Comparison of ENCODE assay signal across 8 mouse cellular contexts in the genomic region with DNA sequence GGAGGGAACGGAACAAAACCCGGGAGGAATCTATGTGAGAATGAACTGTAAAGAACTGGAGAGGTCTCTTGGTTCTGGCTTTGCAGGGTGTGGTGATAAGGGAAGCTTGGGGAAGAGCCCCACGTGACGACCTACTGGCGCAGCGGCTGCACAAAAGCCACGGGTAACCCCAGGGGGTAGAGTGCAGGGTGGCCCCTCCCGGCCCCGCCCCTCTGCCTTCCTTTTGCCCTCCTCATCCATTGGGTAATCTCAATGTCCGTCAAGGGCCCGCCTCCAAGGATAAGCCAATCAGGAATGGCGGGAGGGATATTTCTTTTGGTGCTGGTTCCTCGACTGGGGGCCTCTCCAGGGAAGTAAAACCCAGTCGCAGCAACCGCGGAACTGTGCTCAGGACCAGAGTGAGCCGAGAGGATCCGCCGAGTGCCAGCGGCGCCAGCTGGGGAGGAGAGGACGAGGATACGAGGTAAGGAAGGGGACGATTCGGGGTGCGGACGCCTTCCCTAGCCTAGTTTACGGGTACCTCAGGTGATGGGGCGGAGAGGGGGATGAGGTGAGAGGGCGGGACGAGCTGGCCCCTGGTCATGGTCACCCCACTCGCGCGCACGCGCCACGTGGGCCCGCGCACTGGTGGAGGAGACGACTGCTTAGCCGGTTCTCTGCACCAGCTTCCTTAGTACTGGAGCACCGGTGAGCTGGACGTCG. TPM values are rescaled to one million over a fixed set of nuclear protein-coding genes. Genes with fewer than 3 reads are reported as not detected.
DNase-seq lines count a peak whose midpoint lies in the region; ATAC-seq and TF ChIP-seq lines count a peak whose summit lies in the region.

A gene (plus strand): TSS at position 319 of the 702 bp plus-strand sequence.

- H3K27me3 ChIP-seq in C2C12 (ENCODE audit: control insufficient read depth, insufficient read depth, insufficient read length) (no peaks in the 10 kb centered on the region), myocyte (ENCODE audit: control insufficient read depth, insufficient read depth, insufficient read length) (no peaks in the 10 kb centered on the region)
- H3K27me3 ChIP-seq in erythroblast, embryonic 14.5 days (ENCODE audit: control insufficient read depth): no peaks in the 10 kb centered on the region
- no peaks in the 10 kb centered on the region for H3K27me3 ChIP-seq in heart, embryonic 11.5 days (ENCODE audit: control insufficient read depth, insufficient read depth, low read length)
- H3K27me3 ChIP-seq in kidney, embryonic 16.5 days (ENCODE audit: insufficient read depth, low read length): no peaks in the 10 kb centered on the region
- no peaks in the 10 kb centered on the region for H3K27me3 ChIP-seq in liver, adult 2 months (ENCODE audit: control insufficient read depth, insufficient read depth, low read length)
- H3K27me3 ChIP-seq in splenic B cell, adult 2 months (ENCODE audit: control insufficient read depth, insufficient read depth, low read length, poor library complexity, severe bottlenecking): no peaks in the 10 kb centered on the region

- peak within 1 kb of the TSS; percentile 66 for H3K27ac ChIP-seq in heart, embryonic 11.5 days (ENCODE audit: low read depth, low read length)
- peak within 1 kb of the TSS; percentile 88 for H3K27ac ChIP-seq in kidney, embryonic 16.5 days (ENCODE audit: low read length)
- peak within 1 kb of the TSS; percentile 97 for H3K27ac ChIP-seq in liver, adult 2 months (replicated peaks; ENCODE audit: insufficient read depth, low read depth, low read length)

- WGBS in heart, embryonic 11.5 days (ENCODE audit: insufficient replicate concordance): under 1% methylated on average over 44 of the region's 44 CpGs
- WGBS in kidney, embryonic 16.5 days: under 1% methylated on average over 44 of the region's 44 CpGs
- WGBS in liver, adult 2 months: under 1% methylated on average over 44 of the region's 44 CpGs

- peak; percentile 97 for DNase-seq in brain, embryonic 14.5 days (ENCODE audit: low read depth)
- peak; percentile 94 for DNase-seq in liver, adult 2 months (ENCODE audit: extremely low read depth, low read depth, low spot score)
- DNase-seq in splenic B cell, adult 2 months (ENCODE audit: low read depth, low spot score): peak; percentile 94

- H3ac ChIP-seq in C2C12 (ENCODE audit: control insufficient read depth, insufficient read length, low read depth) (peak within 1 kb of the TSS; percentile 65), myocyte (ENCODE audit: control insufficient read depth, insufficient read length) (peak within 1 kb of the TSS; percentile 21)

- H3K9me3 ChIP-seq in erythroblast, embryonic 14.5 days (ENCODE audit: control insufficient read depth, low read length): no peaks in the 10 kb centered on the region
- no peaks in the 10 kb centered on the region for H3K9me3 ChIP-seq in heart, embryonic 11.5 days (replicated peaks; ENCODE audit: control insufficient read depth, low read length)
- no peaks in the 10 kb centered on the region for H3K9me3 ChIP-seq in kidney, embryonic 16.5 days (ENCODE audit: low read length)

- H3K9ac ChIP-seq in heart, embryonic 11.5 days (ENCODE audit: low read depth, low read length): peak within 1 kb of the TSS; percentile 75
- H3K9ac ChIP-seq in kidney, embryonic 16.5 days (replicated peaks; ENCODE audit: low read length): peak within 1 kb of the TSS; percentile 74
- H3K9ac ChIP-seq in liver, adult 2 months (ENCODE audit: low read depth, low read length): peak within 1 kb of the TSS; percentile 86

- H3K4me3 ChIP-seq in C2C12 (ENCODE audit: insufficient read depth, poor library complexity, severe bottlenecking): peak within 1 kb of the TSS; percentile 59
- H3K4me3 ChIP-seq in erythroblast, embryonic 14.5 days (replicated peaks): peak within 1 kb of the TSS; percentile 84
- H3K4me3 ChIP-seq in heart, embryonic 11.5 days (ENCODE audit: low read depth, low read length): peak within 1 kb of the TSS; percentile 69
- H3K4me3 ChIP-seq in kidney, embryonic 16.5 days (ENCODE audit: low read length): peak within 1 kb of the TSS; percentile 75
- peak within 1 kb of the TSS; percentile 76 for H3K4me3 ChIP-seq in liver, adult 2 months (ENCODE audit: insufficient read depth, low read depth, low read length)
- peak within 1 kb of the TSS; percentile 68 for H3K4me3 ChIP-seq in myocyte

- no peak for TF ChIP-seq CTCF in C2C12 (IDR thresholded peaks at IDR 0.05; ENCODE audit: control insufficient read depth, insufficient read depth, insufficient read length)
- no peak for TF ChIP-seq CTCF in brain, embryonic 14.5 days (IDR thresholded peaks at IDR 0.05; ENCODE audit: borderline replicate concordance, extremely low read depth, insufficient read depth, insufficient read length)
- no peak for TF ChIP-seq CTCF in liver, adult 2 months (IDR thresholded peaks at IDR 0.05; ENCODE audit: low read depth, low read length)

- H3K4me1 ChIP-seq in erythroblast, embryonic 14.5 days (ENCODE audit: control insufficient read depth): peaks cover 31% of the 10 kb centered on the region
- H3K4me1 ChIP-seq in heart, embryonic 11.5 days (ENCODE audit: control insufficient read depth, insufficient read depth, low read length): no peaks in the 10 kb centered on the region; the same call in 1 of the 2 replicates
- H3K4me1 ChIP-seq in kidney, embryonic 16.5 days (ENCODE audit: insufficient read depth, low read length): peaks cover 16% of the 10 kb centered on the region
- H3K4me1 ChIP-seq in liver, adult 2 months (ENCODE audit: control insufficient read depth, insufficient read depth, low read length): peaks cover 29% of the 10 kb centered on the region

- H3K79me2 ChIP-seq in C2C12 (ENCODE audit: control insufficient read depth, insufficient read depth) (peaks cover 19% of the 10 kb centered on the region), myocyte (ENCODE audit: control insufficient read depth, insufficient read depth) (peaks cover 13% of the 10 kb centered on the region)
- H3K79me2 ChIP-seq in liver, adult 2 months (ENCODE audit: control insufficient read depth, insufficient read depth, low read length): peaks cover 25% of the 10 kb centered on the region

- peak; percentile 98 for ATAC-seq in heart, embryonic 11.5 days (replicated peaks; ENCODE audit: insufficient number of reproducible peaks, low FRiP score, low TSS enrichment)
- peak; percentile 99 for ATAC-seq in kidney, embryonic 16.5 days (ENCODE audit: low FRiP score, low TSS enrichment)

- peak within 1 kb of the TSS; percentile 92 for H3K4me2 ChIP-seq in heart, embryonic 11.5 days
- peak within 1 kb of the TSS; percentile 82 for H3K4me2 ChIP-seq in kidney, embryonic 16.5 days (replicated peaks; ENCODE audit: low read depth, low read length)
- peak within 1 kb of the TSS; percentile 75 for H3K4me2 ChIP-seq in myocyte (ENCODE audit: low read depth)

- peak; percentile 11; the same call in 1 of the 2 replicates for TF ChIP-seq POLR2A in brain, embryonic 14.5 days (IDR thresholded peaks at IDR 0.05; ENCODE audit: borderline replicate concordance, extremely low read depth, insufficient read depth, insufficient read length, poor library complexity, severe bottlenecking)
- TF ChIP-seq POLR2A in liver, adult 2 months (IDR thresholded peaks at IDR 0.05; ENCODE audit: extremely low read depth, insufficient read depth, low read length): peak; percentile 73
- peak; percentile 75 for TF ChIP-seq POLR2A in myocyte (IDR thresholded peaks at IDR 0.05; ENCODE audit: insufficient read length, low read depth)

- H3K36me3 ChIP-seq in C2C12 (ENCODE audit: control insufficient read depth, insufficient read depth) (peaks cover 25% of the 10 kb centered on the region), myocyte (ENCODE audit: control insufficient read depth, insufficient read depth) (peaks cover 25% of the 10 kb centered on the region)
- H3K36me3 ChIP-seq in erythroblast, embryonic 14.5 days (ENCODE audit: control insufficient read depth): peaks cover 22% of the 10 kb centered on the region
- peaks cover 11% of the 10 kb centered on the region; the same call in 1 of the 2 replicates for H3K36me3 ChIP-seq in heart, embryonic 11.5 days (ENCODE audit: control insufficient read depth, insufficient read depth, low read length)
- peaks cover 20% of the 10 kb centered on the region for H3K36me3 ChIP-seq in kidney, embryonic 16.5 days (ENCODE audit: insufficient read depth, low read length)
- H3K36me3 ChIP-seq in liver, adult 2 months (ENCODE audit: control insufficient read depth, insufficient read depth, low read length): peaks cover 21% of the 10 kb centered on the region
- H3K36me3 ChIP-seq in splenic B cell, adult 2 months (ENCODE audit: control insufficient read depth, insufficient read depth, low read length, poor library complexity, severe bottlenecking): no peaks in the 10 kb centered on the region

- H3K79me3 ChIP-seq in C2C12 (ENCODE audit: low read depth): peaks cover 8% of the 10 kb centered on the region

TF ChIP-seq in C2C12, 6 proteins besides CTCF, POLR2A, EP300 and RAD21:
- TF ChIP-seq MYOD1 (IDR thresholded peaks at IDR 0.05; ENCODE audit: control insufficient read depth, insufficient read length, low read depth) (no peak), MAX (IDR thresholded peaks at IDR 0.05) (peak; percentile 61), FOSL1 (IDR thresholded peaks at IDR 0.05; ENCODE audit: insufficient read depth, low read length, poor library complexity, severe bottlenecking) (no peak), USF1 (IDR thresholded peaks at IDR 0.05; ENCODE audit: low read depth) (peak; percentile 92), MYOG (IDR thresholded peaks at IDR 0.05; ENCODE audit: control insufficient read depth, extremely low read depth, insufficient read length) (no peak), CEBPB (IDR thresholded peaks at IDR 0.05; ENCODE audit: low read depth) (no peak)

TF ChIP-seq in myocyte, 11 proteins besides CTCF, POLR2A, EP300 and RAD21:
- TF ChIP-seq USF1 (IDR thresholded peaks at IDR 0.05; ENCODE audit: low read depth): peak; percentile 93
- TF ChIP-seq SRF (IDR thresholded peaks at IDR 0.05; ENCODE audit: control insufficient read depth, insufficient read length, low read depth): no peak
- TF ChIP-seq MYOD1 (IDR thresholded peaks at IDR 0.05; ENCODE audit: control insufficient read depth in 1 of 3, insufficient read length in 2 of 3, low read depth in 2 of 3): peak in 1 of 3 experiments; percentile 29
- peak; percentile 13 for TF ChIP-seq POLR2AphosphoS2 (IDR thresholded peaks at IDR 0.05; ENCODE audit: insufficient read length, low read depth)

RNA-seq across cellular contexts. Expression of the gene that starts here (rescaled TPM):
- polyA plus RNA-seq in C2C12 (2012; fragmentation: generic; extraction: Trizol) (2.6 TPM), myocyte (2012; fragmentation: generic; extraction: Trizol) (2.3 TPM)
- polyA plus RNA-seq in brain, embryonic 14.5 days (2012; rRNA removed): 6.8 and 9.7 TPM in 2 replicates
- polyA plus RNA-seq in erythroblast, embryonic 14.5 days (2012): 0.01 and 0.02 TPM in 2 replicates
- polyA plus RNA-seq in heart, embryonic 11.5 days (2014; fragmentation: Nextera tagmentation; extraction: Ambion mirVana): 9.5 and 10.2 TPM in 2 replicates
- polyA plus RNA-seq in kidney, embryonic 16.5 days (2015; fragmentation: Nextera tagmentation; extraction: Ambion mirVana): 19.2 and 20.3 TPM in 2 replicates
- 16.4 and 20.0 TPM in 2 replicates for total RNA-seq in liver, adult 2 months (2014; rRNA removed)
- polyA plus RNA-seq in liver, adult 2 months (2012; rRNA removed): 9.6 and 11.9 TPM in 2 replicates

Comparison
In these comparisons a context has a peak if more than half of its experiments do, and no peak if none do; other contexts are left out.
1. Peak in every context shown above with its lines: DNase-seq, ATAC-seq, H3K4me3 ChIP-seq and H3K27ac ChIP-seq.
2. POLR2A ChIP-seq: peak in every context shown above with its lines; median percentile 75 in myocyte; 73 in liver, adult 2 months; 11 in brain, embryonic 14.5 days.